Mouse (Mus musculus) stomach, adult 2 months (tissue): ENCODE results near the gene Dpy30. TPM values are rescaled to one million over a fixed set of nuclear protein-coding genes. Genes with fewer than 3 reads are reported as not detected.

ENCODE experiments used
- polyA plus RNA-seq: library from polyadenylated mRNA; depleted of rRNA; stranded (reverse); fragments of >200 nt; gene quantifications from 2 replicates; pipeline ENCODE4 v1.2.3, GENCODE M21; 2012; rRNA removed

The Dpy30 gene
- 11.9 and 14.2 TPM in 2 replicates for polyA plus RNA-seq

GRCm38 (mm10) chr17:74323844-74324243 is at the start of gene Dpy30:
Gene Dpy30, minus strand, starts transcription at chr17:74323944.

GRCm38 (mm10) chr17:74338937-74339804 is 15.4 kb upstream of the Dpy30 start, which contains the start of gene Spast:
Gene Spast, plus strand, starts transcription at chr17:74338987.

GRCm38 (mm10) chr17:74295026-74295970 is 28.4 kb downstream of the Dpy30 start, which contains the start of gene Memo1:
Gene Memo1, minus strand, starts transcription at chr17:74295521.

Other genes with a start within 250 kb of the Dpy30 start
- 17.1 and 19.2 TPM in 2 replicates for gene Memo1, start 28.4 kb downstream of the Dpy30 start, polyA plus RNA-seq
- gene Spast, start 15.0 kb upstream of the Dpy30 start, polyA plus RNA-seq, result 2.8 and 6.2 TPM in 2 replicates
- 5.8 and 6.1 TPM in 2 replicates for gene Slc30a6, start 71.7 kb upstream of the Dpy30 start, polyA plus RNA-seq
- gene Nlrc4, start 135.2 kb upstream of the Dpy30 start, polyA plus RNA-seq, result 0.59 and 1.2 TPM in 2 replicates
- gene Yipf4, start 165.5 kb upstream of the Dpy30 start, polyA plus RNA-seq, result 57.4 and 174 TPM in 2 replicates
- 22.4 and 25.6 TPM in 2 replicates for gene Birc6, start 204.4 kb upstream of the Dpy30 start, polyA plus RNA-seq